Mouse (Mus musculus) kidney, postnatal 0 days (tissue): ENCODE results near the gene Tsacc. TPM values are rescaled to one million over a fixed set of nuclear protein-coding genes. Genes with fewer than 3 reads are reported as not detected.
A peak's percentile ranks its signal among the peaks of the same experiment; 100 is the strongest.
"Not testable (repeated sequence)": the region's sequence is repeated elsewhere in the genome, so short reads cannot be mapped to it uniquely, and the experiment has no call there.

Source experiments
- ATAC-seq: fragments of 200-750 bp; cut with Nextera tagmentation; replicated peaks from 2 replicates; pipeline ENCODE4 v1.8.0; 2017; ENCODE audit warnings: low read depth, moderate number of reproducible peaks, moderate TSS enrichment, moderate library complexity; ENCODE audit not compliant: low FRiP score
- DNase-seq: peaks from one replicate; pipeline ENCODE4 v3.0.0-alpha.2; 2016; ENCODE audit warnings: low spot score
- H3K27ac ChIP-seq: fragments of 300-500 bp; sonication (generic); 2 replicates; pipeline ENCODE4 v1.5.1; 2014; ENCODE audit warnings: mild to moderate bottlenecking
- H3K27me3 ChIP-seq: fragments of 300-500 bp; sonication (generic); 2 replicates; pipeline ENCODE4 v1.6.1; 2014; ENCODE audit warnings: low read length, mixed read lengths; ENCODE audit not compliant: insufficient read depth
- H3K36me3 ChIP-seq: fragments of 300-500 bp; sonication (generic); 2 replicates; pipeline ENCODE4 v1.6.1; 2014; ENCODE audit warnings: low read length, mixed read lengths; ENCODE audit not compliant: insufficient read depth
- H3K4me1 ChIP-seq: fragments of 300-500 bp; sonication (generic); replicated peaks from 2 replicates; pipeline ENCODE4 v1.6.1; 2014; ENCODE audit warnings: antibody characterized with exemption, low read length, mixed read lengths; ENCODE audit not compliant: insufficient read depth
- H3K4me2 ChIP-seq: fragments of 300-500 bp; sonication (generic); 2 replicates; pipeline ENCODE4 v1.6.1; 2014; ENCODE audit warnings: mild to moderate bottlenecking, low read length, moderate library complexity, mixed read lengths
- H3K4me3 ChIP-seq: fragments of 300-500 bp; sonication (generic); replicated peaks from 2 replicates; pipeline ENCODE4 v1.5.1; 2014; ENCODE audit warnings: low read depth, low read length
- H3K9ac ChIP-seq: fragments of 300-500 bp; sonication (generic); 2 replicates; pipeline ENCODE4 v1.6.1; 2014; ENCODE audit warnings: low read depth, low read length
- H3K9me3 ChIP-seq: fragments of 300-500 bp; sonication (generic); replicated peaks from 2 replicates; pipeline ENCODE4 v1.6.1; 2016; ENCODE audit warnings: low read length, inconsistent platforms, mixed read lengths
- CTCF ChIP-seq: IDR thresholded peaks from 2 replicates; pipeline ENCODE4 v1.5.1; 2016; ENCODE audit warnings: antibody characterized with exemption, low read depth, mild to moderate bottlenecking, moderate library complexity
- WGBS: fragments of 180-500 bp; shearing (Covaris S2); extraction: QIAGEN DNeasy Blood & Tissue Kit; methylation state at CpG from one replicate; pipeline ENCODE4 v1.1.7; 2014; 5-methylcytosine and 5-hydroxymethylcytosine counted together
- polyA plus RNA-seq: library from polyadenylated mRNA; unstranded; fragments of >200 nt; fragmentation: Nextera tagmentation; extraction: Ambion mirVana; gene quantifications from 2 replicates; pipeline ENCODE4 v1.2.1, GENCODE M21; 2015

Tsacc gene
- polyA plus RNA-seq, 1 experiment from 2014 or later, result 13.8 TPM

DNA sequence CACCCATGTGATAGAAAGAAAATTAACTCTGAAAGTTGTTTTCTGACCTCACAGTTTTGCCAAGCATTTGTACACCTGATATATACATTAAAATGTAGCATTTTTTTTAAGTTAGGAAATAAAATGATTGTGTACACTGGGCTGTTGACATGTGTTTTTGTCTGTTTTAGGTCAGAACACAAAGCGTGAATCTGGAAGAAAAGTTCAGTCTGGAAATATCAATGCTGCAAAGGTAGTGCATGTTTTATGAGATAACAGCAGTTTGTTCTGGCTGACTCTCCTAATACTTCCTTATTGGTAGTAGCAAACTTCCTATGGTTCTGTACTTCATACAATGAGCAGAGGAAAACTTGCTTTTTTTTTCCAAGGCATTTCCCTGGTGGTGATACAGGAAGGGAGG is 2.4 kb upstream of the Tsacc start:
- ATAC-seq (no peak), DNase-seq (no peak)
- peaks cover 32% of the 10 kb centered on the region for H3K36me3 ChIP-seq
- no peak overlapping the region for H3K4me2 ChIP-seq
- no peak overlapping the region for H3K4me3 ChIP-seq
- no peaks in the 10 kb centered on the region for H3K9me3 ChIP-seq
- TF ChIP-seq CTCF, result no peak
- 70% methylated on average over 1 of the region's 1 CpGs for WGBS
- no peak overlapping the region for H3K9ac ChIP-seq
- H3K27me3 ChIP-seq, result no peaks in the 10 kb centered on the region
- H3K4me1 ChIP-seq, result peaks cover 6% of the 10 kb centered on the region
- H3K27ac ChIP-seq, result no peak overlapping the region

DNA sequence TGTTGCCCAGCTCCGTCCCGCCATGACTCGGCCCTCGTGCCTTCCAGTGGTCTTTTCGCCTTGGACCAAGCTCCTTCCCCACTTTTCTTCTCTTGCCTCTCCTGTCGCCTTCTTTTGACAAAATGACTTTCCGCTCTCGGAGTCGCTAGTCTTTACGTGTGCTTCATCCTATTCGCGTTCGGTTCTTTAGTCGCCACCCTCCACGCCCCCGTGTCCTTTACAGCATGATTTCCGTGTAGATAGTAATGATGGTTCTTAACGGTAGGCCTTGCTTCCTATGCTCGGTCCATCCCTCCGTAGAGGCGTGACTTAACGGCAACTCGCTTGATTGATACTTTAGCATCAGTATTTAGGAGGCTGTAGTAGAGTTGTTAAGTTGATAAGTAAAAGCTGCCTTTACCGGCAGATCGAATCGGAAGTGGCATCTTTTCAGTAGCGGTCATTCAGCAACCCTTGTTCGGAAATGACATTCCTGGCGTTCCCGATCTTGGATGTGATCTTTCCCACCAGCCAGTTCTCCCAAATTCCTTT is 587 bp upstream of the Tsacc start:
- H3K4me1 ChIP-seq, result peaks cover 6% of the 10 kb centered on the region
- under 1% methylated on average over 30 of the region's 30 CpGs for WGBS
- H3K4me2 ChIP-seq, result peak overlapping the region; percentile 51
- H3K9me3 ChIP-seq, result no peaks in the 10 kb centered on the region
- no peak for TF ChIP-seq CTCF
- DNase-seq (peak; percentile 55), ATAC-seq (no peak)
- peak overlapping the region; percentile 56 for H3K4me3 ChIP-seq
- peaks cover 18% of the 10 kb centered on the region for H3K36me3 ChIP-seq
- H3K27me3 ChIP-seq, result no peaks in the 10 kb centered on the region
- H3K9ac ChIP-seq, result peak overlapping the region; percentile 74
- peak overlapping the region; percentile 77 for H3K27ac ChIP-seq

GRCm38 (mm10) chr3:88296110-88296560 is 664 bp downstream of the Tsacc start:
- no peaks in the 10 kb centered on the region for H3K9me3 ChIP-seq
- peak overlapping the region; percentile 66 for H3K4me2 ChIP-seq
- peaks cover 8% of the 10 kb centered on the region; the same call in 1 of the 2 replicates for H3K36me3 ChIP-seq
- no peak for TF ChIP-seq CTCF
- 2% methylated on average over 12 of the region's 12 CpGs for WGBS
- H3K4me3 ChIP-seq, result peak overlapping the region; percentile 56
- ATAC-seq (no peak), DNase-seq (peak; percentile 78)
- peak overlapping the region; percentile 77 for H3K27ac ChIP-seq
- peaks cover 6% of the 10 kb centered on the region for H3K4me1 ChIP-seq
- H3K27me3 ChIP-seq, result no peaks in the 10 kb centered on the region
- H3K9ac ChIP-seq, result peak overlapping the region; percentile 42

DNA sequence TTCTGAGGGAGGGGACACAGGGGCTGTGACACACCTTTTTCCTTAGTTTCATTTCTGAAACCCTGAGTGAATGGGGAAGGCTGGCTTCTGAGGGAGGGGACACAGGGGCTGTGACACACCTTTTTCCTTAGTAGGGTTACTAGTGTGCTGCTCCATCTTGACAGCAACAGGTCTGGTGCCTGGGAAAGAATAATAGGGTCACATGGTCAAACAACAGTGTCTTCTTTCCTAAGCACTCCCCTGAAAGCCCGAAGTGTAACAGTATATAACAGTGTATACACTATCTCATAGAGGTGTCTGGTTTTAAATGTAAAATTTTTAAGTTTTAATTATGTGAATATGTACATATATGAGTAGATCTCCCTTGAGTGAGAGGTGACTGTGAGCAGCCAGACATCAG is 1.5 kb downstream of the Tsacc start:
- not testable (repeated sequence) for H3K27me3 ChIP-seq, H3K9ac ChIP-seq, H3K27ac ChIP-seq, H3K9me3 ChIP-seq, DNase-seq, H3K36me3 ChIP-seq, H3K4me2 ChIP-seq, H3K4me3 ChIP-seq, H3K4me1 ChIP-seq, ATAC-seq
- WGBS, result 41% methylated on average over 1 of the region's 1 CpGs

GRCm38 (mm10) chr3:88291970-88292369 is 4.8 kb downstream of the Tsacc start:
- Histone ChIP-seq H3K4me1 (no peaks in the 10 kb centered on the region), H3K9me3 (no peaks in the 10 kb centered on the region), H3K9ac (no peak overlapping the region), H3K36me3 (no peaks in the 10 kb centered on the region), H3K4me3 (no peak overlapping the region), H3K27ac (no peak overlapping the region), H3K4me2 (no peak overlapping the region), H3K27me3 (no peaks in the 10 kb centered on the region)
- ATAC-seq, result no peak
- 59% methylated on average over 4 of the region's 4 CpGs for WGBS
- peak; percentile 62 for TF ChIP-seq CTCF
- DNase-seq, result peak; percentile 43

GRCm38 (mm10) chr3:88288133-88288713 is 8.6 kb downstream of the Tsacc start:
- not testable (repeated sequence) for H3K4me3 ChIP-seq, DNase-seq, H3K36me3 ChIP-seq, H3K9me3 ChIP-seq, H3K27me3 ChIP-seq, H3K9ac ChIP-seq, H3K4me2 ChIP-seq, H3K4me1 ChIP-seq, H3K27ac ChIP-seq, ATAC-seq
- 79% methylated on average over 7 of the region's 10 CpGs for WGBS

DNA sequence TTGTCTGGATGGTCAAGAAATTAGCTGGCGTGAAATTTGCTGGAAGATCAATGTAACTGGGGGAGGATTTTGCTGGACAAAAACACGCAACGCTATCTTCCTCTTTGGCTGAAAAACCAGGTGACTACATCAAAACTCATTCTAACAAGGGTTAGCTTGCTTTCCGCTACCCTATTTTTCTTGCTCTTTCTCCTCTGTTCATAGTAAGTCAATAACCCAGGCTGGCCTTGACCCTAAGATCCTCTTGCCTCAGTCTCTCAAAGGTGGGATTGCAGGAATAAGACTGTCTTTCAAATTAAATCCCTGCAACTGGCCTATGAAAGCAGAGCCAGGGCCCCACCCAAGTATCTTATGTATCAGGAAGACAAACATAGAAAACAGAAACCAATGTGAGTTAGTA is 9.7 kb downstream of the Tsacc start, which contains the start of gene Gm38392:
Gene Gm38392, minus strand, starts transcription at position 101 of the 400 bp plus-strand sequence.
- WGBS, result 95% methylated on average over 4 of the region's 4 CpGs
- no peak within 1 kb of the TSS for H3K9ac ChIP-seq
- H3K4me3 ChIP-seq, result no peak within 1 kb of the TSS
- H3K4me2 ChIP-seq, result no peak within 1 kb of the TSS
- no peaks in the 10 kb centered on the region for H3K36me3 ChIP-seq
- no peak within 1 kb of the TSS for H3K27ac ChIP-seq
- TF ChIP-seq CTCF, result no peak
- no peak for DNase-seq
- no peaks in the 10 kb centered on the region for H3K27me3 ChIP-seq
- no peaks in the 10 kb centered on the region for H3K4me1 ChIP-seq
- no peak for ATAC-seq
- no peaks in the 10 kb centered on the region for H3K9me3 ChIP-seq

DNA sequence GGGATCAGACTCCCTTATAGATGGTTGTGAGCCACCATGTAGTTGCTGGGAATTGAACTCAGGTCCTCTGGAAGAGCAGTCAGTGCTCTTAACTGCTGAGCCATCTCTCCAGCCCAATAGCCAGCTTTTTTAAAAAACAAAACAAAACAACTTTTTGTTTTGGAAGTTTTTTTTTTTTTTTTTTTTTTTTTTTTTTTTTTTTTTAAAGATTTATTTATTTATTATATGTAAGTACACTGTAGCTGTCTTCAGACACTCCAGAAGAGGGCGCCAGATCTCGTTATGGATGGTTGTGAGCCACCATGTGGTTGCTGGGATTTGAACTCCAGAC is 11.3 kb downstream of the Tsacc start:
- H3K9ac ChIP-seq, H3K27ac ChIP-seq: not testable (repeated sequence)
- WGBS, result no CpG with 5 or more reads among the region's 2 CpGs

GRCm38 (mm10) chr3:88284815-88285564 is 11.8 kb downstream of the Tsacc start:
- H3K9ac ChIP-seq, H3K4me1 ChIP-seq, DNase-seq, H3K9me3 ChIP-seq, H3K27ac ChIP-seq, H3K36me3 ChIP-seq, H3K27me3 ChIP-seq, H3K4me2 ChIP-seq, ATAC-seq, H3K4me3 ChIP-seq: not testable (repeated sequence)
- 95% methylated on average over 14 of the region's 14 CpGs for WGBS

More for the DNA sequence above, 11.3 kb downstream of the Tsacc start:
- H3K4me2 ChIP-seq, H3K27me3 ChIP-seq, H3K4me1 ChIP-seq, ATAC-seq, H3K4me3 ChIP-seq, DNase-seq, H3K9me3 ChIP-seq, H3K36me3 ChIP-seq: not testable (repeated sequence)
